Mouse (Mus musculus): Measurements from ENCODE around the gene Myl9. TPM values are rescaled to one million over a fixed set of nuclear protein-coding genes. Genes with fewer than 3 reads are reported as not detected.

Myl9 gene
- polyA plus RNA-seq, 1 experiment from 2014 or later, result 1,649 TPM

DNA sequence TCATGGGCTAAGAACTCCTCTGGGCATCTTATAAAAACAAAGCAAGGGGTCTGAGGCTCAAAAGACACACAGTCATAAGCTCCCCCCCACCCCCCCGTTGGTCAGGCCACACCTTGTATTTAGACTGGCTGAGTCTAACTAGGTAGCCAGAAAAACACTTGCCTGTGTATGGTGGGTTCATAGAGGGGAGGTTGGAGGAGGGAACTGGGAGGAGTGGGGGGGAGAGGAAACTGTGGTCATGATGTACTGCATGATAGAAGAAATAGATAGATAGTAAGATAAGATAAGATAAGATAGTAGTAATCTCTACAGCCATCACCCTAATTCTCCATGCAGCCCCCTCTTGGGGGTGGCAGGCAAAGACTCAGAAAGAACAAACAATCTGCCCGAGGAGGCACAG lies 4.3 kb downstream of the Myl9 start:
- H3K27me3 ChIP-seq (ENCODE audit: control insufficient read depth, insufficient read depth, low read length), result no peaks in the 10 kb centered on the region
- peaks cover 28% of the 10 kb centered on the region for H3K4me1 ChIP-seq (ENCODE audit: control insufficient read depth, insufficient read depth, low read length)
- H3K4me2 ChIP-seq (ENCODE audit: low read depth, low read length), result peak overlapping the region; percentile 48
- 23% methylated on average over 2 of the region's 2 CpGs for WGBS
- no peaks in the 10 kb centered on the region for H3K9me3 ChIP-seq (replicated peaks; ENCODE audit: control insufficient read depth, low read length)
- H3K4me3 ChIP-seq (replicated peaks; ENCODE audit: low read length), result peak overlapping the region; percentile 22
- no peak overlapping the region for H3K27ac ChIP-seq (ENCODE audit: low read length)
- ATAC-seq (ENCODE audit: insufficient read depth, low FRiP score), result no peak
- H3K36me3 ChIP-seq (ENCODE audit: control insufficient read depth, insufficient read depth, low read length), result no peaks in the 10 kb centered on the region
- H3K9ac ChIP-seq (ENCODE audit: low read length), result peak overlapping the region; percentile 45; the same call in 1 of the 2 replicates

DNA sequence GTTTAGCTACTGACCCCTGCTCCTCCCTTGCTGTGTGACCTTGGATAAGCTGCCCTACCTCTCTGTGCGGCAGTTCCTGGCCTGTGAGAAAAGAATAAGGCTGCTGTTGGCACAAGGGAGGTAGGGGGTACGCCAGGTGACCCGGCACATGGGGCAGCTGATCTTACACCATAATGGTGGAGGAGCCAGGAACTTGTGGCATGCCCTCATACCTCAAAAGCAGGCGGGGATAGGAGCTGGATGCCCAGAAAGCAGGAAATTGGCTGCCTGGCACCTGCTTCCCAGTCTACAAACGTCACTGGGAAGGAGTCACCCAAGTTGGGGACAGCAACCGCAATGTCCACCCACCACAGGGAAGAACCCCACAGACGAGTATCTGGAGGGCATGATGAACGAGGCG lies 4.9 kb downstream of the Myl9 start:
- Histone ChIP-seq H3K4me3 (replicated peaks; ENCODE audit: low read length) (peak overlapping the region; percentile 22), H3K36me3 (ENCODE audit: control insufficient read depth, insufficient read depth, low read length) (no peaks in the 10 kb centered on the region), H3K9ac (ENCODE audit: low read length) (0 out of 2 replicates have a peak overlapping the region, but pooled peaks have one; percentile 37), H3K4me1 (ENCODE audit: control insufficient read depth, insufficient read depth, low read length) (peaks cover 28% of the 10 kb centered on the region), H3K9me3 (replicated peaks; ENCODE audit: control insufficient read depth, low read length) (no peaks in the 10 kb centered on the region), H3K27ac (ENCODE audit: low read length) (no peak overlapping the region), H3K4me2 (ENCODE audit: low read depth, low read length) (peak overlapping the region; percentile 48), H3K27me3 (ENCODE audit: control insufficient read depth, insufficient read depth, low read length) (no peaks in the 10 kb centered on the region)
- 67% methylated on average over 9 of the region's 9 CpGs for WGBS
- no peak for ATAC-seq (ENCODE audit: insufficient read depth, low FRiP score)

DNA sequence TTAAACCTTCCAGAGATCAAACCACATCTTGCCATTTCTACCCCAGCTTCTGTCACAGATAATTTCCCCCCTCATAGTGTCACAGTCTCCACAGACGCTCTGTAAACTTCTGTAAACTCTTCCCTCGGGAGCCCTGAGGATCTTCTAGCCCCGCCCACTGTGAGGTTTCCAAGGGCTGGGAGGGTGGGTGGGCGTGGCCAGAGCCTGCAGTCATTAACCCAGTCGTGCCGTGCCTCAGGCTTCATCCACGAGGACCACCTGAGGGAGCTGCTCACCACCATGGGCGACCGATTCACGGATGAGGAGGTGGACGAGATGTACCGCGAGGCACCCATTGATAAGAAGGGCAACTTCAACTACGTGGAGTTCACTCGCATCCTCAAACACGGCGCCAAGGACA lies 5.5 kb downstream of the Myl9 start:
- no peaks in the 10 kb centered on the region for H3K9me3 ChIP-seq (replicated peaks; ENCODE audit: control insufficient read depth, low read length)
- H3K27ac ChIP-seq (ENCODE audit: low read length), result no peak overlapping the region
- H3K27me3 ChIP-seq (ENCODE audit: control insufficient read depth, insufficient read depth, low read length), result no peaks in the 10 kb centered on the region
- H3K4me1 ChIP-seq (ENCODE audit: control insufficient read depth, insufficient read depth, low read length), result peaks cover 24% of the 10 kb centered on the region
- H3K4me2 ChIP-seq (ENCODE audit: low read depth, low read length), result peak overlapping the region; percentile 25; the same call in 1 of the 2 replicates
- H3K9ac ChIP-seq (ENCODE audit: low read length), result no peak overlapping the region
- H3K36me3 ChIP-seq (ENCODE audit: control insufficient read depth, insufficient read depth, low read length), result no peaks in the 10 kb centered on the region
- 22% methylated on average over 17 of the region's 17 CpGs for WGBS
- no peak overlapping the region for H3K4me3 ChIP-seq (replicated peaks; ENCODE audit: low read length)
- no peak for ATAC-seq (ENCODE audit: insufficient read depth, low FRiP score)

DNA sequence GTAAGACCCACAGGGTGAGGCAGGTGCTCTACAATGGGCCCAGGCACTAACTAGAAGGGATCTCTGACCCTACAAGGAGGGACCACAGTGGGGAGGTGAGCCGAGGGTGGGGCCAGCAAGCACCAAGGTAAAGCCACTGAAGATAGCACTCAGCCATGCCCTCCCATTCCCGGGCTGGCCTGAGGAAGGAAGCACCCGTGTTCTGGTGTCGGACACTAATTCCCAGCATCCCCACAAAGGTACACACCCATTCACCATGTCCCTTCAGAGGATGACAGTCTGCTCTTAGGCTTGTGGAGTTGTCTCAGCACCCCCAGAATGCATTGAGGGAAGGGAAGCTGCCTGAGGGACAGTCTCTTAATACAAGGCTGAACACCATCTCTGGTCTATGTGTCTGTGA lies 6.1 kb downstream of the Myl9 start:
- no peaks in the 10 kb centered on the region for H3K36me3 ChIP-seq (ENCODE audit: control insufficient read depth, insufficient read depth, low read length)
- no peaks in the 10 kb centered on the region for H3K27me3 ChIP-seq (ENCODE audit: control insufficient read depth, insufficient read depth, low read length)
- peaks cover 23% of the 10 kb centered on the region for H3K4me1 ChIP-seq (ENCODE audit: control insufficient read depth, insufficient read depth, low read length)
- ATAC-seq (ENCODE audit: insufficient read depth, low FRiP score), result no peak
- no peak overlapping the region for H3K9ac ChIP-seq (ENCODE audit: low read length)
- 69% methylated on average over 4 of the region's 4 CpGs for WGBS
- no peaks in the 10 kb centered on the region for H3K9me3 ChIP-seq (replicated peaks; ENCODE audit: control insufficient read depth, low read length)
- no peak overlapping the region for H3K4me2 ChIP-seq (ENCODE audit: low read depth, low read length)
- H3K27ac ChIP-seq (ENCODE audit: low read length), result no peak overlapping the region
- H3K4me3 ChIP-seq (replicated peaks; ENCODE audit: low read length), result no peak overlapping the region

DNA sequence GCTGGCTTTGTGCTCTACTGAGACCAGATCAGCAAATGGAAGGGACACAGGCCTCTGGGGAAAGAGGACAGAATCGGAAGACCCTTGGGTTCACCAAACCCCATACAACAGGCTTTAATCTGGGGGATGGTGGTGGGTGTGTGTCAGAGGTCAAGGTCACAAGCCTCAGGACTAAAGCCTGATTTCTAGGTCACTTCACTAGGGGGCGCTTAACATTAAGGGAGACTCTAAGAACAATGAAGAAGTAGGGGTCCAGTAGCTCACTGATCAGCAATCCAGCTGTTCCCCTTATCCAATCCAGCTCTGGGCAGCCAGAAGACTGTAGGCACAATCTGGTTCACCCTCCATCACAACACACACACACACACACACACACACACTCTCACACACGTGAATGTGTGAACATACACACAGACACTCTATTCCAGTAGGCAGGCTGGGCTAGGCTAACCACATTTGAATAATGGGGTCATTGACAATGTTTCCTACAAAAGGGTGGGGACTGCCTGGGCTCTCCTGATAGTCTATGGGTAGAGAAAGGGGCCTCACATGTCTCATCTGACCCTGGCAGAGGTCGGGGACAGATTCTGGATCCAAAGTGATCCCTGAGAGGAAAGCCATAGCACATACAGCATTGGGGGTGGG lies 6.7 kb downstream of the Myl9 start:
- no peak overlapping the region for H3K27ac ChIP-seq (ENCODE audit: low read length)
- H3K4me2 ChIP-seq (ENCODE audit: low read depth, low read length), result no peak overlapping the region
- no peak overlapping the region for H3K9ac ChIP-seq (ENCODE audit: low read length)
- H3K4me3 ChIP-seq (replicated peaks; ENCODE audit: low read length), result no peak overlapping the region
- H3K9me3 ChIP-seq (replicated peaks; ENCODE audit: control insufficient read depth, low read length), result no peaks in the 10 kb centered on the region
- no peaks in the 10 kb centered on the region for H3K36me3 ChIP-seq (ENCODE audit: control insufficient read depth, insufficient read depth, low read length)
- 0 out of 2 replicates have a peak, but pooled peaks have one; percentile 5 for ATAC-seq (ENCODE audit: insufficient read depth, low FRiP score)
- 68% methylated on average over 4 of the region's 4 CpGs for WGBS
- H3K4me1 ChIP-seq (ENCODE audit: control insufficient read depth, insufficient read depth, low read length), result peaks cover 23% of the 10 kb centered on the region
- H3K27me3 ChIP-seq (ENCODE audit: control insufficient read depth, insufficient read depth, low read length), result no peaks in the 10 kb centered on the region

DNA sequence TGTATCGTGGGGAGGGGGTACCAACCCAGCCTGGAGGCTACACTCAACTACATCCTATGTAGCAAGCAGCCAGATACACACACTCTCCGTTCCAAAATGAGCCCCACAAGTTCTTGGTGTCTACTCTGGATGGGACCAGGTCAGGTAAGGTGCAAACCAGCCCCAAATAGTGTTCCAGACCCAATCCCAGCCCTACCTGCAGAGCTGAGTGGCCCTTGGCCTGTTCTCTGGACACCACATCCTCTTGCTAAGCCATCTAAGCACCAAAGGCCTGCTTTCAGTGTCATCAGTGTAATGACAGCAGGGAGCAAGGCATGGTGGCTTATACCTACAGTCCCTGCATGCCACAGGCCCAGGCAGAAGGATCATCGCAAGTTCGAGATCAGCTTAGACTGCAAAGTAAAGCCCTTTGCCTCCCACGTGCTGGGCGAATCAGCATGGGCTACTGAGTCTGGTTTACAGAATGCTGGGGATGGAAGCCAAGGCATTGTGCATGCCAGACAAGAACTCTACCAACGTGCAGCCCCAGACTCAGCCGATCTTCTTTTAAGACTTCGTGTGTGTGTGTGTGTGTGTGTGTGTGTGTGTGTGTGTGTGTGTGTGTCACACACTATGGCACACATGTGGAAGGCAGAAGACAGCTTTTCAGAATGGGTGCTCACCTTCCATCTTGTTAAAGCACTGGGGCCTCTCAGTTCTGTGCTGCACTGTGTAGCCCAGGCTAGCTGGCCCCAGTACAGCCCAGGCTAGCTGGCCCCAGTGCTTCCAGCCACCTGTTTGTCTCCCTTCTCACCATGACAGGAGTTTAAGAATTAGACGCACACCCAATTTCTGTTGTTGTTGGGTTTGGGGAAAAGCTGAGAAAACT lies 7.5 kb downstream of the Myl9 start:
- H3K4me1 ChIP-seq (ENCODE audit: control insufficient read depth, insufficient read depth, low read length), result peaks cover 18% of the 10 kb centered on the region
- WGBS, result 83% methylated on average over 10 of the region's 10 CpGs
- no peaks in the 10 kb centered on the region for H3K27me3 ChIP-seq (ENCODE audit: control insufficient read depth, insufficient read depth, low read length)
- no peak; the same call in 1 of the 2 replicates for ATAC-seq (ENCODE audit: insufficient read depth, low FRiP score)
- H3K4me3 ChIP-seq (replicated peaks; ENCODE audit: low read length), result no peak overlapping the region
- H3K9ac ChIP-seq (ENCODE audit: low read length), result no peak overlapping the region
- no peaks in the 10 kb centered on the region for H3K9me3 ChIP-seq (replicated peaks; ENCODE audit: control insufficient read depth, low read length)
- no peaks in the 10 kb centered on the region for H3K36me3 ChIP-seq (ENCODE audit: control insufficient read depth, insufficient read depth, low read length)
- no peak overlapping the region for H3K4me2 ChIP-seq (ENCODE audit: low read depth, low read length)
- H3K27ac ChIP-seq (ENCODE audit: low read length), result no peak overlapping the region

DNA sequence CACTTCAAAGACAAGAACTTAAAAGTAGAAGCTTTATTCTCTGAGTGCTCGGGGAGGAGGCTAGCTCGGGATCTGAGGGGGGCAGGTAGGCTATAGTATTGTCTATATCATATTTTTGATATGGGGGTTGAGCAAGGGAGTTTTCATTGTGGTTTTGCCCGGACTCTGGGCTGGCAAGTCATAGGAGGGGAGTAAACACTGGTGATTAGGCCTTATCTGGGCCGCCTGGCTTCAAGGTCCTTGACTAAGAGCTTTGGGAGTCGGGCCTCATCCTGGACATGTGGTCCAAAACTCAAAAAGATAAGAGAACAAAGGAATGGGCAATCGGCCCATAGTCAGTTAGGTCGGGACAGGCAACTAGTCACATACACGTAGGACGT lies 8.1 kb downstream of the Myl9 start:
- peaks cover 18% of the 10 kb centered on the region for H3K4me1 ChIP-seq (ENCODE audit: control insufficient read depth, insufficient read depth, low read length)
- WGBS, result 50% methylated on average over 9 of the region's 9 CpGs
- H3K36me3 ChIP-seq (ENCODE audit: control insufficient read depth, insufficient read depth, low read length), result no peaks in the 10 kb centered on the region
- H3K4me2 ChIP-seq (ENCODE audit: low read depth, low read length), result no peak overlapping the region
- no peaks in the 10 kb centered on the region for H3K27me3 ChIP-seq (ENCODE audit: control insufficient read depth, insufficient read depth, low read length)
- no peak overlapping the region for H3K27ac ChIP-seq (ENCODE audit: low read length)
- no peak overlapping the region for H3K9ac ChIP-seq (ENCODE audit: low read length)
- H3K4me3 ChIP-seq (replicated peaks; ENCODE audit: low read length), result no peak overlapping the region
- peak; percentile 34; the same call in 1 of the 2 replicates for ATAC-seq (ENCODE audit: insufficient read depth, low FRiP score)
- no peaks in the 10 kb centered on the region for H3K9me3 ChIP-seq (replicated peaks; ENCODE audit: control insufficient read depth, low read length)

DNA sequence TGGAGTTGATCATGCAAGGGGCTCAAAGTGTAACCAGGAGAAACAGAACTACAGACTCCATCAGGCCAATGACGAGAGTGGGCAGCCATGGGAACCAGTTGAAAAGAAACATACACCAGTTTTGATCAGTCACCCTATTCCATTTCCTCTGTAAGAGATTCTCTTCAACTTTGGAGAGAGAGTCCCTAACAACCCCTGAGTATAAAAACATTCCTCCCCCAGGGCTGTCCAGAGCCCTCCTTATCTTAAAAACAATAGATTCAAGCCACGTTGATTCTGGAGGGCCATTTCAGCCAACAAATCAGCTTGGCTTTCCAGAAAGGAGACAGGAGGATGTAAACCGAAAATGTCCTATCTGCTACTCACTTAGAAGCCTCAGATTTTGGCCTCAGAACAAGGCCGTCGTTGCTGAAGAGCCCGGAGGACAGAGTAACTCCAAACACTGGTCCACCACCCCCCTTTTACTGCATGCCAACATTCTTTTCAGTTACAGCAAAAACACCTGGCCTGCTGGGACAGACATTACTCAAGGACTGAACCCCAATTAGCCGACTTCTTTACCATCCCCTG lies 8.9 kb downstream of the Myl9 start:
- ATAC-seq (ENCODE audit: insufficient read depth, low FRiP score), result no peak
- H3K27ac ChIP-seq (ENCODE audit: low read length), result no peak overlapping the region; the same call in 1 of the 2 replicates
- no peak overlapping the region for H3K4me3 ChIP-seq (replicated peaks; ENCODE audit: low read length)
- WGBS, result 47% methylated on average over 7 of the region's 7 CpGs
- no peaks in the 10 kb centered on the region for H3K9me3 ChIP-seq (replicated peaks; ENCODE audit: control insufficient read depth, low read length)
- H3K4me1 ChIP-seq (ENCODE audit: control insufficient read depth, insufficient read depth, low read length), result peaks cover 18% of the 10 kb centered on the region
- no peaks in the 10 kb centered on the region for H3K27me3 ChIP-seq (ENCODE audit: control insufficient read depth, insufficient read depth, low read length)
- H3K36me3 ChIP-seq (ENCODE audit: control insufficient read depth, insufficient read depth, low read length), result no peaks in the 10 kb centered on the region
- H3K9ac ChIP-seq (ENCODE audit: low read length), result no peak overlapping the region
- H3K4me2 ChIP-seq (ENCODE audit: low read depth, low read length), result no peak overlapping the region

DNA sequence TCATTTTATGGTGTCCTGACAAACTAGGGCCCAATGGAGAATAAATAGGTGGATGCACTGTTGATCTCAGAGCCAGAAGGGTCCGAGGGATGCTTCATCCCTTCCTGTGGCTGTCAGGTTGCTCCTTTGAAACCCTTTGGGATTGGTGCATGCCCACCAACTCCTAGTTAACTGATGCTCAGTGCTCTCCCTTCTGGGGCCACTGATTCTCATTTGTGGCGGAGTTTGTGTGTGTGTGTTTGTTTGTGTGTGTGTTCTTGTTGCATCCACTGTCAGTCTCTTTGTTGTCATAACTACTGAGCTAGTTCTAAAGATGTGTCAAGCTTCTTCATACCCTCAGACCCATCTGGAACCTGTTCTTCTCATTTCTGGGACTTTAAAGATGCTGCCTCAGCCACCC lies 9.7 kb downstream of the Myl9 start:
- H3K27me3 ChIP-seq (ENCODE audit: control insufficient read depth, insufficient read depth, low read length), result no peaks in the 10 kb centered on the region
- H3K4me1 ChIP-seq (ENCODE audit: control insufficient read depth, insufficient read depth, low read length), result peaks cover 15% of the 10 kb centered on the region
- H3K4me2 ChIP-seq (ENCODE audit: low read depth, low read length), result no peak overlapping the region
- no peak overlapping the region for H3K9ac ChIP-seq (ENCODE audit: low read length)
- no peaks in the 10 kb centered on the region for H3K36me3 ChIP-seq (ENCODE audit: control insufficient read depth, insufficient read depth, low read length)
- 85% methylated on average over 2 of the region's 2 CpGs for WGBS
- H3K9me3 ChIP-seq (replicated peaks; ENCODE audit: control insufficient read depth, low read length), result no peaks in the 10 kb centered on the region
- no peak overlapping the region for H3K27ac ChIP-seq (ENCODE audit: low read length)
- ATAC-seq (ENCODE audit: insufficient read depth, low FRiP score), result no peak
- H3K4me3 ChIP-seq (replicated peaks; ENCODE audit: low read length), result no peak overlapping the region
